Mouse (Mus musculus) liver, embryonic 18 days (tissue): Measurements from ENCODE around the gene Fam20a. TPM values are rescaled to one million over a fixed set of nuclear protein-coding genes. Genes with fewer than 3 reads are reported as not detected.

ENCODE experiments used
- polyA plus RNA-seq: library from polyadenylated mRNA; depleted of rRNA; stranded (reverse); fragments of >200 nt; gene quantifications from 2 replicates; pipeline ENCODE4 v1.2.3, GENCODE M21; 2012; rRNA removed

Fam20a gene
- polyA plus RNA-seq, result 10.8 and 12.5 TPM in 2 replicates

GRCm38 (mm10) chr11:109721781-109722446, at the start of gene Fam20a:
Fam20a (minus strand) TSS chr11:109722279.

GRCm38 (mm10) chr11:109649206-109649605, 72.9 kb downstream of the Fam20a start, which contains the start of gene Prkar1a:
Prkar1a (plus strand) TSS chr11:109649405.

Other genes with a start within 250 kb of the Fam20a start
- gene Arsg, start 248.9 kb downstream of the Fam20a start, polyA plus RNA-seq, result 4.1 and 5.6 TPM in 2 replicates
- gene Slc16a6, start 248.7 kb downstream of the Fam20a start, polyA plus RNA-seq, result 3.3 and 4.0 TPM in 2 replicates
- 8.3 and 8.9 TPM in 2 replicates for gene Wipi1, start 110.3 kb downstream of the Fam20a start, polyA plus RNA-seq
- gene Prkar1a, start 72.9 kb downstream of the Fam20a start, polyA plus RNA-seq, result 48.5 and 51.0 TPM in 2 replicates
- gene 1700012B07Rik, start 105.8 kb upstream of the Fam20a start, polyA plus RNA-seq, result 1.3 TPM in 2 replicates